Mouse (Mus musculus): ENCODE measurements around the gene Wiz.

The Wiz gene

GRCm38 (mm10) chr17:32382576-32382975 lies 6.7 kb downstream of the Wiz start:
- no peak for DNase-seq (ENCODE audit: extremely low read depth, insufficient read length, low spot score)

DNA sequence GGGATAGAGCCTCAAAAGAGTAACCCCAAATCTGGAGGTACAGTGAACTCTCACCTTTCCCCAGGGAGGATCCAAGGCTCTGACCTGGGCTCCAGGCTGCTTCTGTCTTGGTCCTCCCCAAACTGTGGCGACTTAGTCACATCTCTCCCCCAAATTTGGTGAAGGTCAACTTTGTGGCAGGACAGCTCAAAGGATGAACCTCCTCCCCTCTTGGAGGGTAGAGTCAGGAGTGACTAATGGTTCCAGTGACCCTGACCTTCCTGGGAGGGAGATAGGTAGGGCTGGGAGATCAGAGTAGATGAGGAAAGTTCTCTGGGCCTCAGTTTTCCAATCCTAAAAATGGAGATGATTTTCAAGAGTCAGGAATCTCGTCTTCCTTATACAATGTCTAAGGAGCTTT lies 10.5 kb downstream of the Wiz start:
- no peak for DNase-seq (ENCODE audit: extremely low read depth, insufficient read length, low spot score)

DNA sequence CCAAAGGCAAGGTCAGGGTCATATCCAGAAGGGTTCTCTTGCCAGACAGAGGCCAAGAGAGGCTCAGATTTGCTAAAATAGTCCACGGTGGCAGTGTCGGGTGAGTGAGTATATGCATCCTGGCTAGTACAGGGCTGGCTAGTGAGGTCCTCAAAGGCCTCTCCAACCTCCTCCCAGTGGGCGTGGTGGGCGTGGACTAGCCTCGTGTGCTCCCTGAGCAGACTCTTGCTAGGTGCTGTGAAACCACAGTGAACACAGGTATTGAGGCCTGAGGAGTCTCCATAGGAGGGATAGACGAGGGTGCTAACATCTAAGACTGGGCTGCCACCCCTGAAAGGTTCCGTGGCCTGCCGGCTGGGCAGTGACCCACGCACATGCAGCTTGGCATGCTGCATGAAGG lies 12.1 kb downstream of the Wiz start:
- no peak for DNase-seq (ENCODE audit: extremely low read depth, insufficient read length, low spot score)

- DNase-seq (ENCODE audit: extremely low read depth, insufficient read length, low spot score): no peak
Observed at GRCm38 (mm10) chr17:32376475-32376874, 12.8 kb downstream of the Wiz start.

DNA sequence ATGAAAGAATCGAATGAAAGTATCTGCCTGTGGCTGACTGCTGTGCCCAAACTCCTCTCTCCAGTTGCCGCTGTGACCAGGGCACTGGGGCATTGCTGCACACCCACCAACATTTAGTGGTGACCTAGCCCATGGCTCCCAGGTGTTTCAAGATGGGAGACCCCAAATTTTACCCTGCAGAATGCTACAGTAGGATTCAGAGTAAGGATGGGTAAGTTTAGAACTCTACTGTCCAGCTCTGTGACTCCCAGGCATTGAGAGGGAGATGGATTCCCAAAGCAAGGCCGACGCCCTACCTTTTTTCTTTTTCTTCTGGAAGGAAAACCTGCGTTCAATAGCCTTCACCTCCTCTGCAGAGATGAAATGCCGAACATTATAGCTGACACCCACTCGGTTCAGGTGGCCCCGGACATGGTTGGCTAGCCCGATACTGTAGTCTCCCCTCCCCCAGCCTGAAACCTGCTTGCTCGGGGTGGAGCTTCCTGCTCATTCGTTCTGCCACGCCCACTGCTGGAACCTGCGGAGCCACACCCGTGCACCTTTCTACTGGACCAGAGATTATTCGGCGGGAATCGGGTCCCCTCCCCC lies 20.2 kb downstream of the Wiz start:
- DNase-seq (ENCODE audit: extremely low read depth, insufficient read length, low spot score): no peak

- DNase-seq (ENCODE audit: extremely low read depth, insufficient read length, low spot score): no peak
Observed at GRCm38 (mm10) chr17:32367706-32368105, 21.5 kb downstream of the Wiz start.

- DNase-seq (ENCODE audit: extremely low read depth, insufficient read length, low spot score): no peak
Observed at GRCm38 (mm10) chr17:32365296-32365695, 23.9 kb downstream of the Wiz start.

DNA sequence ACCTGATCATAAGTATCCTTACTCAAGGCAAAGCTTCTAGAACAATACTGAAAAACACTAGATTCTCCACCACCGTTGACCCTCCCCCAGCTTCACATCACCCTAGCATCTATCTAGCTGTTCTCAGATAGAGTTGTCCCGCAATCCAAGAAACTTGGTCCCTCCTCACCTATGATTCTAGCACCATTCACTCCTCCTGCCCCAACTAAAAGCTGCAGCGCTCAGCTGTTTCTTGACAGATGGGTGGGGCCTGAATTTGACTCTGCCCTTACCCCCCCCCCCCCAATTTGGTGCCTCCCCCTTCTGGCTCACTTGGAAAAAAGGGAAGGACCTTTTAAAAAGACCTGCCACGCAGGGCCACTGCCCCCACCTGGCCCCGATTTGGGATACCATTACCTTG lies 24.4 kb downstream of the Wiz start:
- no peak for DNase-seq (ENCODE audit: extremely low read depth, insufficient read length, low spot score)

DNA sequence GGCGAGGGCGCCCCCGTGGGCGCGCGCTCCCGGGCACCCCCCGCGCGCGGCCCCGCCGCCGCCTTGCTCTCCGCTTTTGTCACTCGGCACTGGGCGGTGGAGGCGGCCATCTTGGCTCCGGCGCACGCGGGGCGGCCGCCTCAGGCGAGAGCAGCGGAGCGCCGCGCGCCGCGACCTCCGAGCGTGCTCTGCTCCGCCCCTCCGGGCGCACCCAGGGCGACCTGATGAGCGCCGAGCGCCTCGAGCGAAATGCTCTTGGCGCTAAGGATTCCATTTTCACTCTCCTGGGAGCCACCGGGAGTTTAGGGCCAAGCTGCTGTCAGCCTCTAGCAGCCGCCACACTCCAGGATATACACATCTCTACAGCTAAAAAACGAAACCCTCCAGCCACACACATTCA lies 24.9 kb downstream of the Wiz start:
- DNase-seq (ENCODE audit: extremely low read depth, insufficient read length, low spot score): peak; percentile 89

- DNase-seq (ENCODE audit: extremely low read depth, insufficient read length, low spot score): peak; percentile 42
Observed at GRCm38 (mm10) chr17:32363821-32364301, 25.4 kb downstream of the Wiz start.

DNA sequence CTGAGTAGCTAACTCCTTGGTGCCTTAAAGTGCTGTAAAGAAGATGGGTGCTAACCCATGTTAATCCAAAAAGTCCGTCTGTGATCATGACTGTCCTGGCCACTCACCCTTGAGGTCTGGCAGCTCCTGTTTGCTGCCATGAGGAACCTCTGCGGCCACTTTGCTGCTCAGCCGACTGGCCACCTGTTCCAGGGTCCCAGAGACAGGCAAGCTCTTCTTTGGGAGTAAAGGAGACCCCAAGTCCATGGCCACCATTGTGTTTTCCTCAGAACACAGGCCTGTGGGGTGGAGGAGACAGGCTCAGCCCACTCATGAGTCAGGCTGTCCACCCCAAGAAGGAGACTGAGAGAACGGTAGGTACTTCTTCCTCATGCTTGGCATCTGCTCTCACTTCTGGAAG lies 26.6 kb downstream of the Wiz start:
- DNase-seq (ENCODE audit: extremely low read depth, insufficient read length, low spot score): no peak

DNA sequence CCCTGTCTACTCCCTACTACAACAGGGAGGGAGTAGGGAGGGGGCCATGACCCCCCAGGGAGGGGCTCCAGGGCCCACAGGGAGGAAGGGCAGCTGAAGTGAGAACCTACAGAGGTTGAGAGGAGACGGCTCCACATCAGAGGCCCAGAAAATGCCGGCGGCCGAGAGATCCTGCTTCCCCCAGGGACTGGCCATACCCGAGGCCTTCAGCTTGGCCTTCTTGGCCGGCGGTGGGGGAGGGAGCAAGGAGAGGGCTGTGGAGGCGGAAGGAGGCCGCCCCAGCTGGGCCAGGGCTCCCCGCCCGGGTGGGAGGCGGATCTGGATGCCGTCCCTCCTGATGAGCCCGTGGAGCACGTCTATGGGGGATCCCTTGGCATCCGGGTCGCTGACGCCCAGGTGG lies 29.3 kb downstream of the Wiz start:
- no peak for DNase-seq (ENCODE audit: extremely low read depth, insufficient read length, low spot score)

GRCm38 (mm10) chr17:32358943-32359340 lies 30.3 kb downstream of the Wiz start:
- no peak for DNase-seq (ENCODE audit: extremely low read depth, insufficient read length, low spot score)

- DNase-seq (ENCODE audit: extremely low read depth, insufficient read length, low spot score): no peak
Observed at GRCm38 (mm10) chr17:32358192-32358942, 30.9 kb downstream of the Wiz start.

- DNase-seq (ENCODE audit: extremely low read depth, insufficient read length, low spot score): no peak
Observed at GRCm38 (mm10) chr17:32356766-32357760, 32.2 kb downstream of the Wiz start.

- DNase-seq (ENCODE audit: extremely low read depth, insufficient read length, low spot score): no peak
Observed at GRCm38 (mm10) chr17:32356281-32356680, 33.0 kb downstream of the Wiz start.

DNA sequence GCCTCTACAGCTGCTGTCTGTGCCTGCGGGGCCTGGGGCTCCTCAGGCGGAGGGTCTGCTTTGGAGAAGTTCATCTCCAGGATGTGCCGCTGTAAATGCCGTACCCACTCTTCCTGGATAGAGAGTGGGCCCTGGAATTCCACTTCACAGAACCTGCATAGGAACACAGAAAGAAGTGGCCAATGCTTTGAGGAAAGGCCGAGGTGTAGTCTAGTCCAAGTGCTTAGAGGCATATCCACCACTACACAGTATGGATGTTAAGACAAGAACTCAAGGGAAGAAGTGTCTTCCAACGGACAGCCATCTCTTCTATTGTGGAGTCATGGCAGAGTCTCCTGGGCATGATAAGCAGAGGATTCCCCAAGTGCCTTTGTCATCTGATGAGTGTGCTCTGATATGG lies 34.2 kb downstream of the Wiz start:
- no peak for DNase-seq (ENCODE audit: extremely low read depth, insufficient read length, low spot score)

GRCm38 (mm10) chr17:32354211-32354610 lies 35.0 kb downstream of the Wiz start:
- no peak for DNase-seq (ENCODE audit: extremely low read depth, insufficient read length, low spot score)

GRCm38 (mm10) chr17:32353696-32354095 lies 35.5 kb downstream of the Wiz start:
- peak; percentile 68 for DNase-seq (ENCODE audit: extremely low read depth, insufficient read length, low spot score)

GRCm38 (mm10) chr17:32351726-32352125 lies 37.5 kb downstream of the Wiz start:
- no peak for DNase-seq (ENCODE audit: extremely low read depth, insufficient read length, low spot score)

DNA sequence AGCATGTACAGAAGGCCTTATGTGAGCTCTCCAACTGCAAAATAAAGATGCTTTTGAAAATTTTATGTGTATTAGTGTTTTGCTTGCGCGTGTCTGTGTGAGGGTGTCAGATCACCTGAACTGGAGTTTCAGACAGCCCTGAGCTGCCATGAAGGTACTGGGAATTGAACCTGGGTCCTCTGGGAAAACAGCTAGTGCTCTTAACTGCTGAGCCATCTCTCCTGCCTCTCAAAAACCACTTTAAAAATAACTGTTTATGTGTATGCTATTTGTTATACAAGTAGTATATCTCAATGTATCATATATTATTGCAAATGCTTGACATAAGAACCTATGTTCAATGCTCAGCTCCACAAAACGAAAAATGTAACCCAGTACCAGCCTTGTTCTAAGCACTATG lies 38.0 kb downstream of the Wiz start:
- no peak for DNase-seq (ENCODE audit: extremely low read depth, insufficient read length, low spot score)
